Mouse (Mus musculus): ENCODE measurements around the gene Slamf6. TPM values are rescaled to one million over a fixed set of nuclear protein-coding genes. Genes with fewer than 3 reads are reported as not detected.

Gene Slamf6
- polyA plus RNA-seq, 1 experiment from 2014 or later = 0.21 TPM

DNA sequence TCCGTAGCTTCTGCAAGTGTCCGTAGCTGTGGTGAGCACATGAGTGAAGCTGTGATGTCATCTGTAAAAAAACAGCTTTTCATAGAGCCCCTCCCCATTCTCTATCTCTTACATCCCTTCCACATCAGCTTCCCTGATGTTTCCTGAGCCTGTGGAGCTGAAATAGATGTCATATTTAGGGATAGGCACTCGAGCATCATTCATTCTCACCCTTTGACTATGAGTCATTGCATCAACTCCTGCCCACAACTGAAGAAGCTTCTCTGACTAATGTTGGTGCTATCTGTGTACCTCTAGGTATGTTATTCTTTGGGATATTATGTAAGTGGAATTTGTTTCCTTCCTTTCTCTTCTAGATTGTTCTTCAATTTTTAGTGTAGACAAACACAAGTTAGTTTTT is 7.6 kb downstream of the Slamf6 start:
- WGBS = 75% methylated on average over 3 of the region's 3 CpGs

GRCm38 (mm10) chr1:171933851-171934250 is 16.5 kb downstream of the Slamf6 start:
- Histone ChIP-seq H3K27me3 (no peaks in the 10 kb centered on the region), H3K4me2 (no peak overlapping the region)
- ATAC-seq (ENCODE audit: insufficient number of reproducible peaks, insufficient read depth, low FRiP score, low TSS enrichment, low read depth) = no peak

More for the DNA sequence above, 7.6 kb downstream of the Slamf6 start:
- Histone ChIP-seq H3K4me1 (no peaks in the 10 kb centered on the region), H3K9ac (no peak overlapping the region), H3K36me3 (no peaks in the 10 kb centered on the region), H3K27me3 (no peaks in the 10 kb centered on the region), H3K4me2 (no peak overlapping the region), H3K9me3 (no peaks in the 10 kb centered on the region), H3K27ac (no peak overlapping the region), H3K4me3 (no peak overlapping the region)
- ATAC-seq (ENCODE audit: insufficient number of reproducible peaks, insufficient read depth, low FRiP score, low TSS enrichment, low read depth) = no peak

DNA sequence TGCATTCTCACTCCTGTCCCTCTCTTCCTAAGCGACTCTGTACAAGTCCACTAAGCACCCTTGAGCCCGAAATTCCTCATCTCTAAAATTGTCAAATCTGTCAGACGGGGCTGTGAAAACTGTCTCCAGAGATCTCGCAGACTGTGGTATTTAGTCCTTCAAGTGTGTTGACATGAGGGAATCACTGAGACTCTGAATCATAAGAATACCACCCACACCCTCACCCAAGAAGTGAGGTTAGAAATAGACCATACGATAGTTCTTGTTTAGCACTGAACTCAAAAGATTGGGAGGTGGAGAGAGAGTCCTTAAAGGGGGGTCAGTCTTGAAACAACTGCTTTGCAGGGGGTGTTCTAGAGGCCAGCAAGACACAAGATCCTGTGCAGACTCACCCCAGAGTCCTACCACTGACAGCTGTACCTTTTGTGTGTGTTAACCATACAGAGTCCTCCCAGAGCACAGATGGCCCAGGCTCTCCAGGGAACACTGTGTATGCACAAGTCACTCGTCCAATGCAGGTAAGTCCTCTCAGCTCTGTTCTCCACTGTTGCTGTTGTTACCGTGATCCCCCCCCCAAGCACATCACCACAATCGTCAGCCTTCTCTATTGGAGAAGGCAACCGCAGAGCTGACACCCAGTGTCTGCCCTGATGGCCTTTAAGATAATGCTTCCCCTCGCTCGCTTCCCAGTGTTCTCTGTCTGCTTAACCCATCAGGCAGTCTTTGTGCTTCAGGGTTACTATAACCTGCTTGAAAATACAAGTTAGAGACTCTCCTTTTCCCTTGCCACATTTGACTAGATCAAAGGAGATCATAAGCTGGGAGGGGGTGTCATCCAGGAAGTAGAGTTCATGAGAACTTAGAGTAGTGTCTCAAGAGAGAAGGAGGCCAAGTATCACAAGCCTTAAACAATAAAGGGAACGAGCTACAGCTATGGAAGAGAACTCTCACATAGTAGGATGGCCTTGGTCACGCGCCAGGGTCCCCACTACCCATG is 21.9 kb downstream of the Slamf6 start:
- H3K4me1 ChIP-seq = no peaks in the 10 kb centered on the region
- WGBS = 80% methylated on average over 14 of the region's 14 CpGs
- ATAC-seq (ENCODE audit: insufficient number of reproducible peaks, insufficient read depth, low FRiP score, low TSS enrichment, low read depth) = no peak

More at GRCm38 (mm10) chr1:171933851-171934250, 16.5 kb downstream of the Slamf6 start:
- H3K36me3 ChIP-seq = no peaks in the 10 kb centered on the region
- H3K27ac ChIP-seq = no peak overlapping the region
- no peaks in the 10 kb centered on the region for H3K9me3 ChIP-seq
- no peak overlapping the region for H3K9ac ChIP-seq
- H3K4me1 ChIP-seq = no peaks in the 10 kb centered on the region
- H3K4me3 ChIP-seq = no peak overlapping the region
- WGBS = 55% methylated on average over 3 of the region's 3 CpGs

DNA sequence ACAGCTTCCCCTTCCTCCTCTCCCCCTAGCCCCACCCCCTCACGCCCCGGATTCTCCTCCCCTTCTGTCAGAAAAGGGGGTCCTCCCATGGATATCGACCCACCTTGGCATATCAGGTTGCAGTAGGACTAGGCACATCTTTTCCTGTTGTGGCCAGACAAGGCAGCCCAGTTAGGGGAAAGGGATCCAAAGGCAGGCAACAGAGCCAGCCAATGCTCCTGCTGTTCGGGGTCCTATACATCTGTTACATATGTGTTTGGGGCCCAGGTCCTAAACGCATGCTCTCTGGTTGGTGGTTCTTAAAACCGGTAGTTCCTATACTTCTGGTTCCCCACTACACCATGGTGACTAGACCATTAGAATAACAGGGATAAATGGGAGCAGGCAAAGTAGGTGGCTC is 23.3 kb downstream of the Slamf6 start:
- Histone ChIP-seq H3K27ac (no peak overlapping the region), H3K4me1 (no peaks in the 10 kb centered on the region), H3K9ac (no peak overlapping the region), H3K4me3 (no peak overlapping the region), H3K36me3 (no peaks in the 10 kb centered on the region), H3K27me3 (no peaks in the 10 kb centered on the region), H3K4me2 (no peak overlapping the region), H3K9me3 (no peaks in the 10 kb centered on the region)
- ATAC-seq (ENCODE audit: insufficient number of reproducible peaks, insufficient read depth, low FRiP score, low TSS enrichment, low read depth) = no peak
- 77% methylated on average over 6 of the region's 6 CpGs for WGBS

More for the DNA sequence above, 21.9 kb downstream of the Slamf6 start:
- Histone ChIP-seq H3K4me2 (no peak overlapping the region), H3K27ac (no peak overlapping the region), H3K4me3 (no peak overlapping the region), H3K9ac (no peak overlapping the region), H3K9me3 (no peaks in the 10 kb centered on the region), H3K36me3 (no peaks in the 10 kb centered on the region), H3K27me3 (no peaks in the 10 kb centered on the region)

DNA sequence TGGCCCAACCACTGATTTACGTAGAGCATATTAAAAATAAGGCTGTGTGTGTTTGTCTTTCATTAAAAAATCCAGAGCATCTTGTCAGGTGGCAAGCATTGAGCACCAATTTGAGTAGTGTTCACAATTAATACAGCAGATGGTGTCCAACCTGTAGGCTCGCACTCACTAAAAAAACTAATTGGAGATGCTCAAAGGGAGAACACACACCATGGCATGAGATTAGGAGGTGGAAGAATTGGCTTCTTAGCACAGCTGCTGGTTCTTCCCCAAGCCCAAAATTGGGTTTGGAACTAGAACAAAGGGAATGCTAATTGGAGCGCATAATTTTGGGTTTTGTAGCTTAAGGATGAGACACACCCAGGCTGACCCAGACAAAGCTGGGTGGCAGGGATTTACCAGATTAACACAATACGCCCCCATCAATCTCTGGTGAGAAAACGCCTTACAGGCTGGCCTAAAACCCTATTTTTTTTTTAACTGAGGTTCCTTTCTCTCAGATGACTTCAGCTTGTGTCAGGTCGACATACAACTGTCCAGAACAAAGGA is 29.2 kb downstream of the Slamf6 start:
- Histone ChIP-seq H3K4me3 (no peak overlapping the region), H3K27me3 (no peaks in the 10 kb centered on the region), H3K27ac (no peak overlapping the region), H3K36me3 (no peaks in the 10 kb centered on the region), H3K4me1 (no peaks in the 10 kb centered on the region), H3K4me2 (no peak overlapping the region), H3K9me3 (no peaks in the 10 kb centered on the region), H3K9ac (no peak overlapping the region)
- 66% methylated on average over 6 of the region's 6 CpGs for WGBS
- no peak for ATAC-seq (ENCODE audit: insufficient number of reproducible peaks, insufficient read depth, low FRiP score, low TSS enrichment, low read depth)

DNA sequence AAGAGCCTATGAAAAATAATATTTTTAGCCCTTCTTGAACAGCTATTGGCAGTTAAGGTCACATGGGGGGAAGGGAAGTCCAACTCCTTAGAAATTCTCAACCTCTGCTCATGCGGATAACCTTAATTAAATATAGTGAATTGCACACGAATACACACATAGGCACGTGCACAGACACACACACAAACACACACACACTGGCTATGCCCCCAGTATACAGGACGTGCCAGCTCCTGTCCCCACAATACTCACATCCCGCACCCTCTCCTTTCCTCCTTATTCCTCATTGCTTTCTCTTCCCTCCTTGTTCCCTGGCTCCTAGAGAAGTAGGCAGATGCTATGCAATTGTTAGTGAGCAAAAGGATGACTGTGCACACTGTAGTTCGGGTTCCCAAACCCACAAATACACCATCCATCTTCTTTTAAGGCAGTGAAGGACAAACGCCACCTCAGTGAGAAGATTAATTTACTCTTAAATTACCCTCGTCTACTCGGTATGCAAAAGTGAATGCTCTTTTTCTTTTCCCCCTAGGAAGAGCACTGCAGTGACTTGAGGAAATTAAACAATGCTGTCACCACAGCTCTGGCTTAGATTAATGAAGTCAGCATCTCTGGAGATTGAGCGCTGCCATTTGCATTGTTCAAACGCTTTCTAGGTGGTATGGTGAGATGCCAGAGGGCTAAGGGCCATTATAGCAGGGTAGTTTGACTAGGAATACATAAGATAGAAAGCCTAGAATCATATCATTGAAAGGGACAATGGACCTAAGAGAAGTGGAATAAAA is 31.0 kb downstream of the Slamf6 start:
- H3K27me3 ChIP-seq = no peaks in the 10 kb centered on the region
- H3K4me3 ChIP-seq = no peak overlapping the region
- no peak overlapping the region for H3K4me2 ChIP-seq
- H3K9ac ChIP-seq = no peak overlapping the region
- H3K36me3 ChIP-seq = no peaks in the 10 kb centered on the region
- no peaks in the 10 kb centered on the region for H3K4me1 ChIP-seq
- no peaks in the 10 kb centered on the region for H3K9me3 ChIP-seq
- 76% methylated on average over 11 of the region's 11 CpGs for WGBS
- ATAC-seq (ENCODE audit: insufficient number of reproducible peaks, insufficient read depth, low FRiP score, low TSS enrichment, low read depth) = no peak
- H3K27ac ChIP-seq = no peak overlapping the region

DNA sequence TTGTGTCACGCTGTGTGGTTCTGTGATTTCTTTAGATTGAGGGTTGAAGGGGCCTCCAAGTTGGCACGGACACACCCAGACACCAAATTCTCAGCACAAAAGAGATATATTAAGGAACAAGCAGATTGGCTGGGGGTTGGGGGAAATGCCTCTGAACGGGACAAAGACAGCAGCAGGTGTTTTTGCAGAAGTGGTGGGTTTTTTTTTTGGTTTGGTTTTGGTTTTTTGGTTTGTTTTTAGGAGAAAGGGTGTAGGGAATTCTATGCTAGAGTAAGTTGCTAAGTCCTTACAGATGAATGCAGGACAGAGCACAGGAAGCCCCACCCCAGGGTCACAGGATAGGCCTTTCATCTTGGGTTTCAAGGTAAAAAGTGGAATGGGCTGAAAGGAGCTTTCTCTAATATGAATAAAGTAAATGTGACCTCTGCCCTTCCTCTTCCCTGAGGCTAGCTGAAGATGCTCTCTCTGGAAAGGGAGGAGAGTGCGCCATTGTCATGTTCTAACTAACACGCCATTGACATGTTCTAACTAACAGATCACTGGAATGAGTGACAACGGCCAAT is 31.7 kb downstream of the Slamf6 start:
- Histone ChIP-seq H3K4me2 (no peak overlapping the region), H3K9me3 (no peaks in the 10 kb centered on the region), H3K4me3 (no peak overlapping the region), H3K9ac (no peak overlapping the region), H3K27me3 (no peaks in the 10 kb centered on the region), H3K36me3 (no peaks in the 10 kb centered on the region), H3K4me1 (no peaks in the 10 kb centered on the region), H3K27ac (no peak overlapping the region)
- 76% methylated on average over 6 of the region's 6 CpGs for WGBS
- no peak for ATAC-seq (ENCODE audit: insufficient number of reproducible peaks, insufficient read depth, low FRiP score, low TSS enrichment, low read depth)

GRCm38 (mm10) chr1:171955071-171955470 is 37.8 kb downstream of the Slamf6 start:
- 73% methylated on average over 6 of the region's 6 CpGs for WGBS
- Histone ChIP-seq H3K27ac (no peak overlapping the region), H3K4me3 (no peak overlapping the region), H3K27me3 (no peaks in the 10 kb centered on the region), H3K9ac (no peak overlapping the region), H3K9me3 (no peaks in the 10 kb centered on the region), H3K36me3 (no peaks in the 10 kb centered on the region), H3K4me2 (no peak overlapping the region), H3K4me1 (no peaks in the 10 kb centered on the region)
- no peak for ATAC-seq (ENCODE audit: insufficient number of reproducible peaks, insufficient read depth, low FRiP score, low TSS enrichment, low read depth)

GRCm38 (mm10) chr1:171957411-171957810 is 40.1 kb downstream of the Slamf6 start:
- H3K4me1 ChIP-seq = no peaks in the 10 kb centered on the region
- H3K4me2 ChIP-seq = no peak overlapping the region
- no peaks in the 10 kb centered on the region for H3K9me3 ChIP-seq
- WGBS = 78% methylated on average over 2 of the region's 2 CpGs
- ATAC-seq (ENCODE audit: insufficient number of reproducible peaks, insufficient read depth, low FRiP score, low TSS enrichment, low read depth) = no peak
- no peak overlapping the region for H3K4me3 ChIP-seq
- no peak overlapping the region for H3K27ac ChIP-seq
- no peak overlapping the region for H3K9ac ChIP-seq
- H3K27me3 ChIP-seq = no peaks in the 10 kb centered on the region
- H3K36me3 ChIP-seq = no peaks in the 10 kb centered on the region

DNA sequence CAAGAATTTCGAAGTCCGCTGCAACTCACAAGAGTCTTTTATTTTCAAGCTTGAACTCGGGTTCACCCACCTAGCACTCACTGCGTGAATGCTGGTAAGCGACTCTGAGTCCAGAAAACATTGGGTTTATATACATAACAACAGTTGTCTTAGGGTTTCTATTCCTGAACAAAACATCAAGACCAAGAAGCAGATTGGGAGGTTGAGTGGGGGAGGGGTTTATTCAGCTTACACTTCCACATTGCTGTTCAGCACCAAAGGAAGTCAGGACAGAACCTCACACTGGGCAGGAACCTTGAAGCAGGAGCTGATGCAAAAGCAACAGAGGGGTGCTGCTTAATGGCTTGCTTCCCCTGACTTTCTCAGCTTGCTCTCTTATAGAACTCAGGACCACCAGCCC is 43.4 kb downstream of the Slamf6 start:
- no peaks in the 10 kb centered on the region for H3K4me1 ChIP-seq
- no peaks in the 10 kb centered on the region for H3K9me3 ChIP-seq
- no peak overlapping the region for H3K27ac ChIP-seq
- H3K9ac ChIP-seq = no peak overlapping the region
- no peak for ATAC-seq (ENCODE audit: insufficient number of reproducible peaks, insufficient read depth, low FRiP score, low TSS enrichment, low read depth)
- WGBS = 86% methylated on average over 5 of the region's 5 CpGs
- no peak overlapping the region for H3K4me3 ChIP-seq
- H3K4me2 ChIP-seq = no peak overlapping the region
- no peaks in the 10 kb centered on the region for H3K36me3 ChIP-seq
- H3K27me3 ChIP-seq = no peaks in the 10 kb centered on the region

GRCm38 (mm10) chr1:171961704-171962103 is 44.4 kb downstream of the Slamf6 start:
- no peak for ATAC-seq (ENCODE audit: insufficient number of reproducible peaks, insufficient read depth, low FRiP score, low TSS enrichment, low read depth)
- no peaks in the 10 kb centered on the region for H3K27me3 ChIP-seq
- 77% methylated on average over 6 of the region's 6 CpGs for WGBS

More at GRCm38 (mm10) chr1:171961704-171962103, 44.4 kb downstream of the Slamf6 start:
- Histone ChIP-seq H3K27ac (no peak overlapping the region), H3K36me3 (no peaks in the 10 kb centered on the region), H3K9ac (no peak overlapping the region), H3K4me1 (no peaks in the 10 kb centered on the region), H3K4me2 (no peak overlapping the region), H3K9me3 (no peaks in the 10 kb centered on the region), H3K4me3 (no peak overlapping the region)
